Mouse (Mus musculus): Measurements from ENCODE around the gene Usp7. TPM values are rescaled to one million over a fixed set of nuclear protein-coding genes. Genes with fewer than 3 reads are reported as not detected.
A peak's percentile ranks its signal among the peaks of the same experiment; 100 is the strongest.

Gene Usp7
- polyA plus RNA-seq, 1 experiment from 2014 or later: 40.2 TPM

GRCm38 (mm10) chr16:8711998-8712397 lies 80.1 kb downstream of the Usp7 start:
- Histone ChIP-seq H3K9ac (replicated peaks; ENCODE audit: low read length) (no peak overlapping the region), H3K4me3 (ENCODE audit: low read depth, low read length) (no peak overlapping the region), H3K36me3 (replicated peaks; ENCODE audit: control insufficient read depth, insufficient read depth, low read depth, low read length) (peaks cover 10% of the 10 kb centered on the region), H3K4me1 (ENCODE audit: control insufficient read depth, insufficient read depth, low read length) (no peaks in the 10 kb centered on the region), H3K27me3 (ENCODE audit: control insufficient read depth, insufficient read depth, low read length) (no peaks in the 10 kb centered on the region), H3K9me3 (replicated peaks; ENCODE audit: control insufficient read depth, low read length) (no peaks in the 10 kb centered on the region), H3K27ac (replicated peaks; ENCODE audit: low read depth, low read length) (no peak overlapping the region), H3K4me2 (ENCODE audit: low read depth, low read length) (no peak overlapping the region)
- DNase-seq (ENCODE audit: low spot score) (no peak), ATAC-seq (replicated peaks; ENCODE audit: insufficient number of reproducible peaks, low FRiP score, low TSS enrichment, low read depth) (no peak)
- WGBS: 91% methylated on average over 9 of the region's 9 CpGs

DNA sequence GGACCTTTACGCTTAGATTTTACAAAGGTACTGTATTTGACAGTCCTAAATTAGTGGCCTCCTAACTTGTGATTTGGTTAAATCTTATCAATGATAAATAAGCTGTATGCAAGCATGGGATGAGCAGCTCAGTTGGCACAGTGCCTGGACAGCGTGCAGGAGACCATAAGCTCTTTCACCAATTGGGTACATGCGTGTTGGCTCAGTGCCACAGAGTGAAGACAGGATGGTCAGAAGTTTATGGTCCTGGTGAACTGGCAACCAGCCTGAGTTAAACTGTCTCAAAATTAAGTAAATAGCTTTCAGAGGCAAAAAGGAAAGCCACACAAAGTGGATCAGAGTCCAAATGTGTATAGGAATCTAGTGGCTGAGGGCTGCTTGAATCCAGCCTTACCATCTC lies 91.5 kb downstream of the Usp7 start:
- Histone ChIP-seq H3K4me3 (ENCODE audit: low read depth, low read length) (no peak overlapping the region), H3K36me3 (replicated peaks; ENCODE audit: control insufficient read depth, insufficient read depth, low read depth, low read length) (peaks cover 14% of the 10 kb centered on the region), H3K4me1 (ENCODE audit: control insufficient read depth, insufficient read depth, low read length) (no peaks in the 10 kb centered on the region), H3K9me3 (replicated peaks; ENCODE audit: control insufficient read depth, low read length) (no peaks in the 10 kb centered on the region), H3K27ac (replicated peaks; ENCODE audit: low read depth, low read length) (no peak overlapping the region), H3K27me3 (ENCODE audit: control insufficient read depth, insufficient read depth, low read length) (no peaks in the 10 kb centered on the region), H3K4me2 (ENCODE audit: low read depth, low read length) (no peak overlapping the region), H3K9ac (replicated peaks; ENCODE audit: low read length) (no peak overlapping the region)
- no peak for ATAC-seq (replicated peaks; ENCODE audit: insufficient number of reproducible peaks, low FRiP score, low TSS enrichment, low read depth)
- no peak for DNase-seq (ENCODE audit: low spot score)
- WGBS: 95% methylated on average over 3 of the region's 3 CpGs

DNA sequence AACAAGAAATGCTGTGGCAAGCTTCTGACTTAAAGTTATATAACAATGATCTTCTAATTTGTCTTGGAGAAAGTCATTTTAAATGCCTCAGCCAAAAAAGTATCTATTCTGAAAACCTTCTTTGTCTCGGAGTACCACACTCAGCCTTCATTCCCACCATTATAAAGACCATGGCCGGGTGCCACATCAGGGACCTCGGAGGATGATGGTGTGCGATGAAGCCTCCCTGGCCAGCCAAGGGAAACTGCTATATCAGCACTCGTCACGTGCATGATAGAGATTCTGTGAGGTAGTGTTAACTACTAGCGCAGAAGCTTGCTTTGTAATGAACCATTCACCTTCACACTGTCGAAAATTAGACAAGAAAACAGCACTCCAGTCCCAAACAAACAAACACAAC lies 92.6 kb downstream of the Usp7 start:
- no peak for ATAC-seq (replicated peaks; ENCODE audit: insufficient number of reproducible peaks, low FRiP score, low TSS enrichment, low read depth)
- no peaks in the 10 kb centered on the region for H3K9me3 ChIP-seq (replicated peaks; ENCODE audit: control insufficient read depth, low read length)
- H3K36me3 ChIP-seq (replicated peaks; ENCODE audit: control insufficient read depth, insufficient read depth, low read depth, low read length): peaks cover 14% of the 10 kb centered on the region
- H3K9ac ChIP-seq (replicated peaks; ENCODE audit: low read length): no peak overlapping the region
- H3K27me3 ChIP-seq (ENCODE audit: control insufficient read depth, insufficient read depth, low read length): no peaks in the 10 kb centered on the region
- no peak overlapping the region for H3K4me2 ChIP-seq (ENCODE audit: low read depth, low read length)
- no peak overlapping the region for H3K27ac ChIP-seq (replicated peaks; ENCODE audit: low read depth, low read length)
- no peak for DNase-seq (ENCODE audit: low spot score)
- no peaks in the 10 kb centered on the region for H3K4me1 ChIP-seq (ENCODE audit: control insufficient read depth, insufficient read depth, low read length)
- H3K4me3 ChIP-seq (ENCODE audit: low read depth, low read length): no peak overlapping the region
- 94% methylated on average over 8 of the region's 8 CpGs for WGBS

GRCm38 (mm10) chr16:8691206-8691605 lies 100.9 kb downstream of the Usp7 start:
- Histone ChIP-seq H3K9me3 (replicated peaks; ENCODE audit: control insufficient read depth, low read length) (no peaks in the 10 kb centered on the region), H3K27ac (replicated peaks; ENCODE audit: low read depth, low read length) (no peak overlapping the region), H3K4me2 (ENCODE audit: low read depth, low read length) (no peak overlapping the region), H3K27me3 (ENCODE audit: control insufficient read depth, insufficient read depth, low read length) (no peaks in the 10 kb centered on the region), H3K36me3 (replicated peaks; ENCODE audit: control insufficient read depth, insufficient read depth, low read depth, low read length) (peaks cover 14% of the 10 kb centered on the region), H3K4me1 (ENCODE audit: control insufficient read depth, insufficient read depth, low read length) (no peaks in the 10 kb centered on the region), H3K9ac (replicated peaks; ENCODE audit: low read length) (no peak overlapping the region), H3K4me3 (ENCODE audit: low read depth, low read length) (no peak overlapping the region)
- ATAC-seq (replicated peaks; ENCODE audit: insufficient number of reproducible peaks, low FRiP score, low TSS enrichment, low read depth): no peak
- 89% methylated on average over 7 of the region's 7 CpGs for WGBS
- DNase-seq (ENCODE audit: low spot score): no peak

GRCm38 (mm10) chr16:8689979-8690656 lies 102.0 kb downstream of the Usp7 start:
- H3K4me1 ChIP-seq (ENCODE audit: control insufficient read depth, insufficient read depth, low read length): no peaks in the 10 kb centered on the region
- WGBS: 93% methylated on average over 11 of the region's 11 CpGs
- no peak overlapping the region for H3K9ac ChIP-seq (replicated peaks; ENCODE audit: low read length)
- no peak overlapping the region for H3K4me3 ChIP-seq (ENCODE audit: low read depth, low read length)
- H3K36me3 ChIP-seq (replicated peaks; ENCODE audit: control insufficient read depth, insufficient read depth, low read depth, low read length): peaks cover 14% of the 10 kb centered on the region
- H3K27ac ChIP-seq (replicated peaks; ENCODE audit: low read depth, low read length): no peak overlapping the region
- no peaks in the 10 kb centered on the region for H3K9me3 ChIP-seq (replicated peaks; ENCODE audit: control insufficient read depth, low read length)
- H3K4me2 ChIP-seq (ENCODE audit: low read depth, low read length): no peak overlapping the region
- ATAC-seq (replicated peaks; ENCODE audit: insufficient number of reproducible peaks, low FRiP score, low TSS enrichment, low read depth) (no peak), DNase-seq (ENCODE audit: low spot score) (no peak)
- H3K27me3 ChIP-seq (ENCODE audit: control insufficient read depth, insufficient read depth, low read length): no peaks in the 10 kb centered on the region

DNA sequence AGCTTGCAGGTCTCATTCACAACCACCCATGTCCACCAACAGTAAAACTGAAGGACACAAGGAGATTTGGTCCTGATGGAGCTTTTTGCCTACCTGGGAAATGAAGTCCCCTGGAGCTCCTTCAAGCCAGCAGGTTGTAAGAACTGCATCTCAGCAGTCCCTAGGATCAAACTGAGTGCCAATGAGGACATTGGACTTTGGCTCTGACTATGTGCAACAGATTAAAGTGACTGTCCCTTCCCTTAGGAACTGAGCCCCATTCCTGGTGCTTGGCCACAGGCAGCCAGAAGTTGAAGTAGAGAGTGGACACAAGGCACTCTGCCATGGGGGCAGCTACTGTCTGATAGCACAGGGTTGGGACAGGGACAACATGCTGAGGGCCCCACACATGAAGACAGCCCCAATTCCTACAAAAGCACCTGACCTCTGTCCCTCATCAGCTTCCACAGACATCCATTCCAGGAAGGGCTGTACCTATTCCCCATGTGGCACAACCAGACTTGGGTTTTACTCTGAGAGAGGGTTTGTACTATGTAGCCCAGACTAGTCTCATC lies 104.5 kb downstream of the Usp7 start:
- H3K4me3 ChIP-seq (ENCODE audit: low read depth, low read length): no peak overlapping the region
- H3K36me3 ChIP-seq (replicated peaks; ENCODE audit: control insufficient read depth, insufficient read depth, low read depth, low read length): peaks cover 6% of the 10 kb centered on the region
- ATAC-seq (replicated peaks; ENCODE audit: insufficient number of reproducible peaks, low FRiP score, low TSS enrichment, low read depth): no peak
- no peak overlapping the region for H3K4me2 ChIP-seq (ENCODE audit: low read depth, low read length)
- no peak overlapping the region for H3K9ac ChIP-seq (replicated peaks; ENCODE audit: low read length)
- H3K27ac ChIP-seq (replicated peaks; ENCODE audit: low read depth, low read length): no peak overlapping the region
- no peak for DNase-seq (ENCODE audit: low spot score)
- H3K9me3 ChIP-seq (replicated peaks; ENCODE audit: control insufficient read depth, low read length): no peaks in the 10 kb centered on the region
- no peaks in the 10 kb centered on the region for H3K27me3 ChIP-seq (ENCODE audit: control insufficient read depth, insufficient read depth, low read length)
- H3K4me1 ChIP-seq (ENCODE audit: control insufficient read depth, insufficient read depth, low read length): no peaks in the 10 kb centered on the region

DNA sequence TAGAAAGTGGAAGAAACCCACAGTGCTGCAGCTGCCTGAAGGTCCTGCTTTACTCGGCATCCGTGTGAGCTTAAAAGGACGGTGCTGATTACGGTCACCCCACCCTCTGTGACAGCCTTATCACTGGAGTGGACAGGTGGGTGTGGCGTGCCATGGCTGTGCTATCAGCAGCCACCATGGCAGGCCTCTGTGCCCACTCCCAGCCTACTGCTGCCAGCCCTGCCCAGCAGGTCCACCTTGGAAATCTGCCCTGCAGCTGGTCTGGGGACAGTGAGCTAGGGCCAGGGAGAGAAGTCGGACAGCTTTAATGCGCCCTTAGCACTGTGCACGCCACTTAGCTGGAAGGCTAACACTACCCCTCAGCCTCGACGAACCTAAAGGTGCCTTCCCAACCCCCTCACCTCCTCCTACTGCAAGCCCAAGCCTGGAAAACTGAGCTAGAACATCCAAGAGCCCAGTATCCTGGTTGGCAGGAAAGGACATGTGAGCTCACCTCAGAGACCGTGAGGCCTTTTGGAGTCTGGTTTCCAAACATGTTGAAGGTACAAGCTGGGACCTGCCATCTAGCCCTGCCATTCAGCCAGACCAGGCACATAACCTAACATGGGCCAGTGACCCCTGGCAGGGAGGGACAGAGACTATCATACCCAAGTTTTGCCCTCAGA lies 105.1 kb downstream of the Usp7 start:
- H3K4me2 ChIP-seq (ENCODE audit: low read depth, low read length): no peak overlapping the region
- DNase-seq (ENCODE audit: low spot score): no peak
- no peaks in the 10 kb centered on the region for H3K4me1 ChIP-seq (ENCODE audit: control insufficient read depth, insufficient read depth, low read length)
- ATAC-seq (replicated peaks; ENCODE audit: insufficient number of reproducible peaks, low FRiP score, low TSS enrichment, low read depth): peak; percentile 32; the same call in 1 of the 2 replicates
- H3K36me3 ChIP-seq (replicated peaks; ENCODE audit: control insufficient read depth, insufficient read depth, low read depth, low read length): peaks cover 6% of the 10 kb centered on the region
- no peaks in the 10 kb centered on the region for H3K9me3 ChIP-seq (replicated peaks; ENCODE audit: control insufficient read depth, low read length)
- no peak overlapping the region for H3K9ac ChIP-seq (replicated peaks; ENCODE audit: low read length)
- H3K27me3 ChIP-seq (ENCODE audit: control insufficient read depth, insufficient read depth, low read length): no peaks in the 10 kb centered on the region
- H3K4me3 ChIP-seq (ENCODE audit: low read depth, low read length): no peak overlapping the region
- no peak overlapping the region for H3K27ac ChIP-seq (replicated peaks; ENCODE audit: low read depth, low read length)
- 83% methylated on average over 11 of the region's 11 CpGs for WGBS

- Histone ChIP-seq H3K4me2 (ENCODE audit: low read depth, low read length) (no peak overlapping the region), H3K27ac (replicated peaks; ENCODE audit: low read depth, low read length) (no peak overlapping the region), H3K9me3 (replicated peaks; ENCODE audit: control insufficient read depth, low read length) (no peaks in the 10 kb centered on the region), H3K36me3 (replicated peaks; ENCODE audit: control insufficient read depth, insufficient read depth, low read depth, low read length) (peaks cover 6% of the 10 kb centered on the region), H3K4me1 (ENCODE audit: control insufficient read depth, insufficient read depth, low read length) (no peaks in the 10 kb centered on the region), H3K9ac (replicated peaks; ENCODE audit: low read length) (no peak overlapping the region), H3K4me3 (ENCODE audit: low read depth, low read length) (no peak overlapping the region), H3K27me3 (ENCODE audit: control insufficient read depth, insufficient read depth, low read length) (no peaks in the 10 kb centered on the region)
- DNase-seq (ENCODE audit: low spot score) (peak; percentile 72), ATAC-seq (replicated peaks; ENCODE audit: insufficient number of reproducible peaks, low FRiP score, low TSS enrichment, low read depth) (peak; percentile 42; the same call in 1 of the 2 replicates)
- 61% methylated on average over 7 of the region's 7 CpGs for WGBS
Observed at GRCm38 (mm10) chr16:8686121-8686870, 105.8 kb downstream of the Usp7 start.

Measured in embryonic facial prominence, embryonic 11.5 days (tissue).